Mouse (Mus musculus): ENCODE measurements around the gene G530012D18Rik.
"Not testable (repeated sequence)": the region's sequence is repeated elsewhere in the genome, so short reads cannot be mapped to it uniquely, and the experiment has no call there.

The G530012D18Rik gene

DNA sequence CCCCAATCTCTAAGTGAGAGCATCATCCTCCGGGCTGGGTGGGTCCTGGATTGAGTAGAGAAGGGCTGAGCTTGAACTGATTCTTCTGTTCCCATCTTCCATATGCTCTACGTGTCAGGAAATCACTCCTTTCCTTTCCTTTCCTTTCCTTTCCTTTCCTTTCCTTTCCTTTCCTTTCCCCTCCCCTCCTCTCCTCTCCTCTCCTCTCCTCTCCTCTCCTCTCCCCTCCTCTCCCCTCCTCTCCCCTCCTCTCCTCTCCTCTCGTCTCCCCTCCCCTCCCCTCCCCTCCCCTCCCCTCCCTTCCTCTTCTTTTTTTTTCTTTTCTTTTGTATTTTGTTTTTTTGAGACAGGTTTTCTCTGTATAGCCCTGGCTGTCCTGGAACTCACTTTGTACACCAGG, at the start of gene G530012D18Rik:
Gene G530012D18Rik (plus strand): TSS at position 301 of the 400 bp plus-strand sequence.
- not testable (repeated sequence) for DNase-seq (ENCODE audit: low spot score)

GRCm38 (mm10) chr1:85526401-85526800, 49.1 kb upstream of the G530012D18Rik start:
- not testable (repeated sequence) for DNase-seq (ENCODE audit: low spot score)

DNA sequence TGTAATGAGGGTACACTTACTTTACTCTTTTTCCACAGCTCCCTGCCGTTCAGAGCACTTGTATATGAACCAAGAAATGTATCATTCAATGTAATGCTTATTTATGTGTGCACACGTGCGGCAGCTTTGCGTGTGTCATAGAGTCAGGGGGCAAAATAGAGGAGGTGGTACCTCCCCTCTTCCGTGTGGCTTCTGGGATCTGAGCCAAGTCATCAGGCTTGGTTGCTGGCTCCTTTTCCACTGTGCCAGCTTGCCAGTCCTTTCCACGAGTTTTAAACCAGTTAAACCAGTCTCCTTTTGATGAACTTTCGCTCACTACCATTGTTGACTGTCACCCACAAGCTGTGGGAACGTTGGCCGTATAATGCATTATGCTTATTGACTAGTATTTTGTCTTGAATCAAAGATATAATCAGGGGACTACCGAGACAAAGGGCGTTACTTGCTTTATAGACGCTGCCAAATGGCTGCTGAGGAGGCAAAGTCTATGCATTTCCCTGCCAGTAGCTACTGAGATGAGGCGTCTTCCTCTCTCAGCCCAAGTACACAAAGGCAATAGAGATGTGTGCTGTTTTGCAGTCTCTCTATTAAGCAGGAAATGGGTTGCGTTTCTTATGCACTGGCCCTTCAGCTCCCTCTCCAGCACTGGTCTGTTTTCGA, 46.9 kb upstream of the G530012D18Rik start:
- not testable (repeated sequence) for DNase-seq (ENCODE audit: low spot score)

DNA sequence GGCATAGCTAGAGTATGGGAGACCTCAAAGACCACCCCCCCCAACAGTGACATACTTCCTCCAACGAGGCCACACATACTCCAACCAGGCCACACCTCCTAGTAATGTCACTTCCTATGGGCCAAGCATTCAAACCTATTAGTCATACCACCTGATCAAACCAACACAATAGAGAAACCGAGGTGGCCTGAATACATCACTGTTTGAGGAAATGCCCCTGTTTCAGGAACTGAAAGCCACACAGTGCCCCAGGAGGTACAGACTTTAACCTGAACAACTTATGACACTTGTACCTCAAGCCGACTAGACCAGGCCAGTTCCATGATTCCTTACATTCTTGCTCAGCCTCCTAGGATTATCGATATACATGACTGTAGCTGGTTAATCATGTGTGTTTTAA, 31.7 kb upstream of the G530012D18Rik start:
- not testable (repeated sequence) for DNase-seq (ENCODE audit: low spot score)

- DNase-seq (ENCODE audit: low spot score) = not testable (repeated sequence)
Observed at GRCm38 (mm10) chr1:85546442-85546841, 29.0 kb upstream of the G530012D18Rik start.

DNA sequence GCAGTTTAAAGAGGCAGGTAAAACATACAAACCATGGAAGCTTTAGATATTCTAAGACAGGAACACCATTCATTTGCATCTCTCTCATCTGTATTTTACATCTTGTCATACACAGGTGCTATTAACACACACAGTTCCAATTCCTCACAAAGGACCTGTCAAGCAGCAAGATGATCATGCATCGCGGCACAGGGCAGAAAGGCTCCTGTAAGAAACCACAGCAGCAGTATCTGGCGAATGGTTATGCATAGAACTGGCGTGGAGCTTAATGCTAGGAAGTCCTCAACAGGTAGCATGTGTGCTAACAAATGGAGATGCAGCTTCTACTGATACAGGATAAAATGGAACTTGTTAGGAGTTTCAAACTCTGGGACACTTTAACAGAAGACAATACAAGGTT, 20.2 kb upstream of the G530012D18Rik start:
- DNase-seq (ENCODE audit: low spot score) = not testable (repeated sequence)

DNA sequence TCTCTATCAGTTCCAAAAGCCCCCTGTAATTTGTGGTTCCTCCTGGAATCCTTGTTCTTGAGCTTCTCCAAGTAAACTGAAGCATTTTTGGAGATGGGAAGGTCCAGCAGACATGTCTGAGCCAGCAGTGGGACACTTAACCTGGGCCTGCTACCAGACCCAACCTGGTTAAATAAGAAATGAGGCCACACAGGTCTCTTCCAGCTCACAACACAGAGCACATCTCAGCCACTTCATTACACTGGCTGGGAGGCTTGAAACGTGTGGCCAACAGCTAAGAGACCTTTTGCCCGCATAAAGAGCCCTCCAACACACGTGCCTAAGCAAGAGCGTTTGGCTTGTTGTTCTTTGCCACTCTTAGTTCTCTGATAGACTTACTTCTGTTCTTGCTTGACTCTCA, 1.9 kb upstream of the G530012D18Rik start:
- not testable (repeated sequence) for DNase-seq (ENCODE audit: low spot score)

GRCm38 (mm10) chr1:85578372-85579010, 3.0 kb downstream of the G530012D18Rik start:
- DNase-seq (ENCODE audit: low spot score) = not testable (repeated sequence)

- DNase-seq (ENCODE audit: low spot score) = not testable (repeated sequence)
Observed at GRCm38 (mm10) chr1:85579199-85580147, 4.0 kb downstream of the G530012D18Rik start.

DNA sequence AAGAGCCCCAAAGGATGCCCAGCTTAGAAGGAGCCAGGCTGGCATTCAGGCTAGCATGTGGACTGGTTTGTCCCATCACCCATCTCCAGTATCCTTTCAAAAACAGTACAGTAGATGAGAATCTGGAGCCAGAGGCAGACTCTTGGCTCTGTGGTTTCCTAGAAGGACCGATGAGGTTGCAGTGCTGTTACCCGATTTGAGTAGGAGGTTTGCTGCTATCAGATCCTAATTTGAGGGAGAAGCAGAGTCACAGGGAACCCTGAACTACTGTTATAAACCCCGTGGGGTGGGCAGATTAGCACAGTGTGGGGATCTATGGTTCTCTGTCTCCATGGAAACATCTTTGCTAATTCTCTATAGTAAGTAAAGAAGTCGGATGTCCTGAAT, 4.7 kb downstream of the G530012D18Rik start:
- not testable (repeated sequence) for DNase-seq (ENCODE audit: low spot score)

GRCm38 (mm10) chr1:85580578-85580977, 5.1 kb downstream of the G530012D18Rik start:
- not testable (repeated sequence) for DNase-seq (ENCODE audit: low spot score)

- not testable (repeated sequence) for DNase-seq (ENCODE audit: low spot score)
Observed at GRCm38 (mm10) chr1:85581518-85581917, 6.0 kb downstream of the G530012D18Rik start.

DNA sequence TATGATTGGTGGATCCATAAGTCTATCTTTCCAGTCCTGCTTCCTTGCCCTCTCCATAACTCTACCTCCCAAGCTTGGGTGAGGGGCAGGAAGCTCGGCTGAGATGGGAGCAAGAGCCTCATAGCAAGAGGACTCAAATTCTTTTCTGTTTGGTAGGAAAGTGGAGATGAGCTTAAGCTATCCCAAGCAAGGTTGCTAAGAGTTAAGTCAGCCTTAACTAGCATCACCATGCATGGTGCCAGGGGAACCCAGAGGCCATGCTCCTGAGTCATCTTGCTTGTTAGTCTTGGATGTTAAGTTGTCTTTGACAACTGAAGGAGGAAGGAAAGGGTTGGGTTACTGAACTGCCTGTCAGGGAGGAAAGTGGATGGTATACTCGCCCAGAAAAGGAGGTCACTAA, 13.2 kb downstream of the G530012D18Rik start:
- DNase-seq (ENCODE audit: low spot score) = not testable (repeated sequence)

DNA sequence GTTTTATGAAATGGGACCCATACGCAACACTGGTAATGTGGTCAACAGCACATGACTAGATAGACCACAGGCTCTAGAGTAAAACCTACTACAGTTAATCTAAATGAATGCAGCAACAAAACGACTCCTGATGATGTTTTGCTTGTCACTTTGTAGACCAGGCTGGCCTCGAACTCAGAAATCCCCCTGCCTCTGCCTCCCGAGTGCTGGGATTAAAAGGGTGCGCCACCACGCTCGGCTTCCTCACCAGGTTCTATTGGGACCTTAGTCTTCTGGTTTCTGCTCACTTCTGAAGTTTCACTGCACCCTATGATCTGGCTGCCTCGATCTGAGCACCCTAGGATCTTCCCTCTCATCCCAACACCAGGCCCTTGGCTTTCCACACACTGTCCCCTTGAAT, 17.1 kb downstream of the G530012D18Rik start:
- DNase-seq (ENCODE audit: low spot score) = not testable (repeated sequence)

- not testable (repeated sequence) for DNase-seq (ENCODE audit: low spot score)
Observed at GRCm38 (mm10) chr1:85598271-85599012, 23.0 kb downstream of the G530012D18Rik start, which contains the start of gene Sp110. Gene Sp110 (minus strand): TSS chr1:85598817.

- not testable (repeated sequence) for DNase-seq (ENCODE audit: low spot score)
Observed at GRCm38 (mm10) chr1:85600078-85600477, 24.6 kb downstream of the G530012D18Rik start, which contains the start of gene Sp140. Gene Sp140 (plus strand): TSS chr1:85600378.

DNA sequence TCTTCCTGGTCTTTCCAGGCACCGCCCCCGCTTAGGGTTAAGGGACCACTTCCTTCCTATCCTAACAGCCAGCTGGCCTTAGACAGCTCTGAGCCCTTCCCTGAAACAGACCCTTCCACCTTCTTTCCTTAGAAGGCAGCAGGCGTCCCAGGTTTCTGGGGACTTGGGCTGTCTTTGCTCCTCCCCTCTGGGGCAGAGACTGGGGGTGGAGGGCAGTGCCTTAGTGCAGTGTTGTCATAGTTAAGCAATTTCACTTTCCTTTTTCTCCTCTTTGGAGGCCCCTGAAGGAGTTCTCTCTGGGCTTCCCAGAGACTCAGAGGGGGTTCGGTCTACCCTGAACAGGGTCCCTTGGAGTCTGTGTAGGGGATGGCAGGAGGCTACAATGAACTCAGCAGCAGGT, 25.3 kb downstream of the G530012D18Rik start:
- not testable (repeated sequence) for DNase-seq (ENCODE audit: low spot score)

DNA sequence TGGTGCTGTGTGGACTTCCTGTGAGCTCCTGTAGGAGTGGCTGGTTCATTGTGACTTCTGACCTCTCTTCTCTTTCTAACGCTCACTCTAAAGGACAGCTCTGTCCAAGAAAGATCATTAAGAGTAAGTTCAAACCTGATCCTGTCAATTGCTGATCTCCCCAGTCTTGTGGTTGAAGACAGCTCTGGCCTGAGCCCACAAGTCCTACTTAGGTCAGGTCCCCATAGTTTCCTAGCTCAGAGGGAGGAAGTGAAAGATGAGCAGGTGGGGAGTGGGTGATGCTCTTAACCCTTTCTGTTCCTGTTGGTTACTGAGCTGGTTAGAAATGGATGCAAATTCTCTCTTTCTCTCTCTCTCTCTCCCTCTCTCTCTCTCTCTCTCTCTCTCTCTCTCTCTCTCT, 28.9 kb downstream of the G530012D18Rik start:
- DNase-seq (ENCODE audit: low spot score) = not testable (repeated sequence)

GRCm38 (mm10) chr1:85608361-85608760, 32.9 kb downstream of the G530012D18Rik start:
- not testable (repeated sequence) for DNase-seq (ENCODE audit: low spot score)

GRCm38 (mm10) chr1:85610581-85610980, 35.1 kb downstream of the G530012D18Rik start:
- DNase-seq (ENCODE audit: low spot score) = not testable (repeated sequence)

- DNase-seq (ENCODE audit: low spot score) = not testable (repeated sequence)
Observed at GRCm38 (mm10) chr1:85615096-85615495, 39.6 kb downstream of the G530012D18Rik start.
